Mouse (Mus musculus): ENCODE measurements around the gene Myo7a.

DNA sequence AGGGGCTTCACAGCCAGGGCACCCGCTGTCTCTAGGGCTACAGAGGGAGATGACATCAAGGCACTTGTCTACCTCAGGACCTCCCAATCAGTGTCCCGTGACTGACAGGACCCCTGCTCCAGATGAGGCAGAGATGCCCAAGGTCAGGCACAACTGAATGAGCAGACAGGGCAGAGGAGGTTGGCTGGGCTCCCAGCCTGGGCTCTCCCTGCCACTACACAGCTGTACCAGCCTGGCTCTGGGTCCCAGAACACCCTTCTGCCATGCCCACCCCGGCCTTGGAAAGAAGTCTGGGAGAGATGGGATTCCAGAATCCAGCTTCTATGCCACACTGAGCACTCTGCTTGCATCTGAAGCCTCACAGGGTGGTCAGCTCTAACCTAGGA lies 36.9 kb upstream of the Myo7a start:
- no peak for TF ChIP-seq POLR2A (IDR thresholded peaks at IDR 0.05; ENCODE audit: control insufficient read depth, low read depth, low read length)
- no peak for TF ChIP-seq CTCF (IDR thresholded peaks at IDR 0.05; ENCODE audit: control insufficient read depth, insufficient read depth, insufficient replicate concordance, low read depth, low read length)
